In genomic region chr3:67073653-67074052, GRCm38 (mm10) we compare ENCODE assay signal across 8 mouse cellular contexts.
A peak's percentile ranks its signal among the peaks of the same experiment; 100 is the strongest.
DNase-seq lines count a peak whose midpoint lies in the region; ATAC-seq lines count a peak whose summit lies in the region.
"Not testable (repeated sequence)": the region's sequence is repeated elsewhere in the genome, so short reads cannot be mapped to it uniquely, and the experiment has no call there.

No protein-coding gene starts in this region.

- H3K27me3 ChIP-seq in embryonic facial prominence, embryonic 11.5 days (ENCODE audit: control insufficient read depth, insufficient read depth, low read length); embryonic facial prominence, embryonic 15.5 days; hindbrain, embryonic 11.5 days (ENCODE audit: control insufficient read depth, insufficient read depth, low read length); limb, embryonic 11.5 days (ENCODE audit: control insufficient read depth, insufficient read depth, low read length); limb, embryonic 13.5 days; liver, embryonic 12.5 days (replicated peaks); neural tube, embryonic 11.5 days (ENCODE audit: control insufficient read depth, insufficient read depth, low read length): not testable (repeated sequence)

- not testable (repeated sequence) for H3K36me3 ChIP-seq in embryonic facial prominence, embryonic 11.5 days (replicated peaks; ENCODE audit: control insufficient read depth, insufficient read depth, low read depth, low read length); embryonic facial prominence, embryonic 15.5 days; hindbrain, embryonic 11.5 days (ENCODE audit: control insufficient read depth, insufficient read depth, low read length); limb, embryonic 11.5 days (ENCODE audit: control insufficient read depth, insufficient read depth, low read length); limb, embryonic 13.5 days; liver, embryonic 12.5 days; neural tube, embryonic 11.5 days (ENCODE audit: control insufficient read depth, insufficient read depth, low read length)

- H3K9ac ChIP-seq in embryonic facial prominence, embryonic 11.5 days (replicated peaks; ENCODE audit: low read length); embryonic facial prominence, embryonic 15.5 days; hindbrain, embryonic 11.5 days (ENCODE audit: low read depth, low read length); limb, embryonic 11.5 days (ENCODE audit: low read length); limb, embryonic 13.5 days; liver, embryonic 12.5 days; neural tube, embryonic 11.5 days (ENCODE audit: low read length): not testable (repeated sequence)

- H3K4me3 ChIP-seq in embryonic facial prominence, embryonic 11.5 days (ENCODE audit: low read depth, low read length); embryonic facial prominence, embryonic 15.5 days (replicated peaks); hindbrain, embryonic 11.5 days (ENCODE audit: low read depth, low read length); limb, embryonic 11.5 days (ENCODE audit: low read depth, low read length); limb, embryonic 13.5 days; liver, embryonic 12.5 days; neural tube, embryonic 11.5 days (ENCODE audit: low read depth, low read length): not testable (repeated sequence)

- not testable (repeated sequence) for H3K9me3 ChIP-seq in embryonic facial prominence, embryonic 11.5 days (replicated peaks; ENCODE audit: control insufficient read depth, low read length); embryonic facial prominence, embryonic 15.5 days (replicated peaks); hindbrain, embryonic 11.5 days (ENCODE audit: control insufficient read depth, low read length); limb, embryonic 11.5 days (ENCODE audit: control insufficient read depth, low read length); limb, embryonic 13.5 days; liver, embryonic 12.5 days (replicated peaks); neural tube, embryonic 11.5 days (ENCODE audit: control insufficient read depth, low read length)

- H3K4me1 ChIP-seq in embryonic facial prominence, embryonic 11.5 days (ENCODE audit: control insufficient read depth, insufficient read depth, low read length); embryonic facial prominence, embryonic 15.5 days; hindbrain, embryonic 11.5 days (replicated peaks; ENCODE audit: control insufficient read depth, insufficient read depth, low read length); limb, embryonic 11.5 days (ENCODE audit: control insufficient read depth, insufficient read depth, low read length); limb, embryonic 13.5 days; liver, embryonic 12.5 days; neural tube, embryonic 11.5 days (ENCODE audit: control insufficient read depth, insufficient read depth, low read length): not testable (repeated sequence)

- not testable (repeated sequence) for H3K4me2 ChIP-seq in embryonic facial prominence, embryonic 11.5 days (ENCODE audit: low read depth, low read length); embryonic facial prominence, embryonic 15.5 days (replicated peaks); hindbrain, embryonic 11.5 days (replicated peaks; ENCODE audit: low read depth, low read length); limb, embryonic 11.5 days (ENCODE audit: low read depth, severe bottlenecking); limb, embryonic 13.5 days (replicated peaks); liver, embryonic 12.5 days; neural tube, embryonic 11.5 days (ENCODE audit: low read depth)

- ATAC-seq in embryonic facial prominence, embryonic 11.5 days (replicated peaks; ENCODE audit: insufficient number of reproducible peaks, low FRiP score, low TSS enrichment, low read depth), result 0 out of 2 replicates have a peak, but pooled peaks have one; percentile 18
- peak; percentile 60; the same call in 1 of the 2 replicates for ATAC-seq in embryonic facial prominence, embryonic 15.5 days (ENCODE audit: insufficient number of reproducible peaks, low FRiP score, low TSS enrichment, low read depth)
- 0 out of 2 replicates have a peak, but pooled peaks have one; percentile 12 for ATAC-seq in hindbrain, embryonic 11.5 days (ENCODE audit: low FRiP score)
- ATAC-seq in limb, embryonic 11.5 days (ENCODE audit: insufficient number of reproducible peaks, low FRiP score, low TSS enrichment, low read depth); neural tube, embryonic 11.5 days (ENCODE audit: insufficient read depth, low FRiP score, low TSS enrichment): not testable (repeated sequence)
- 0 out of 2 replicates have a peak, but pooled peaks have one; percentile 33 for ATAC-seq in limb, embryonic 13.5 days (ENCODE audit: low FRiP score, low read depth)
- ATAC-seq in liver, embryonic 12.5 days, result peak; percentile 49; the same call in 1 of the 2 replicates

- DNase-seq in embryo, embryonic 10 days (ENCODE audit: low spot score), result peak; percentile 8
- not testable (repeated sequence) for DNase-seq in embryonic facial prominence, embryonic 11.5 days (ENCODE audit: low spot score)
- DNase-seq in hindbrain, embryonic 11.5 days (ENCODE audit: low spot score), result peak; percentile 15
- DNase-seq in limb, embryonic 11.5 days (ENCODE audit: low spot score), result peak; percentile 35
- DNase-seq in neural tube, embryonic 11.5 days (ENCODE audit: low spot score), result peak; percentile 18

- not testable (repeated sequence) for H3K27ac ChIP-seq in embryonic facial prominence, embryonic 11.5 days (replicated peaks; ENCODE audit: low read depth, low read length); embryonic facial prominence, embryonic 15.5 days (replicated peaks); hindbrain, embryonic 11.5 days (ENCODE audit: low read depth, low read length); limb, embryonic 11.5 days (replicated peaks; ENCODE audit: low read depth, low read length); limb, embryonic 13.5 days; liver, embryonic 12.5 days; neural tube, embryonic 11.5 days (ENCODE audit: low read depth, low read length)
